Mouse (Mus musculus) midbrain, embryonic 16.5 days (tissue): Measurements from ENCODE around the gene Wdr25. TPM values are rescaled to one million over a fixed set of nuclear protein-coding genes. Genes with fewer than 3 reads are reported as not detected.

Source experiments
- ATAC-seq: fragments of 200-750 bp; cut with Nextera tagmentation; 2 replicates; pipeline ENCODE4 v1.8.0; 2017; ENCODE audit warnings: moderate TSS enrichment
- H3K27ac ChIP-seq: fragments of 300-500 bp; sonication (generic); 2 replicates; pipeline ENCODE4 v1.5.1; 2014; ENCODE audit warnings: mild to moderate bottlenecking, low read length, mixed read lengths
- H3K27me3 ChIP-seq: fragments of 300-500 bp; sonication (generic); 2 replicates; pipeline ENCODE4 v1.6.1; 2014; ENCODE audit warnings: low read depth, low read length, mixed read lengths; ENCODE audit not compliant: control insufficient read depth, insufficient read depth
- H3K36me3 ChIP-seq: fragments of 300-500 bp; sonication (generic); 2 replicates; pipeline ENCODE4 v1.6.1; 2014; ENCODE audit warnings: mild to moderate bottlenecking, low read length, moderate library complexity, mixed read lengths; ENCODE audit not compliant: control insufficient read depth, insufficient read depth
- H3K4me1 ChIP-seq: fragments of 300-500 bp; sonication (generic); 2 replicates; pipeline ENCODE4 v1.6.1; 2014; ENCODE audit warnings: mild to moderate bottlenecking, low read length, mixed read lengths; ENCODE audit not compliant: control insufficient read depth, insufficient read depth
- H3K4me2 ChIP-seq: fragments of 300-500 bp; sonication (generic); 2 replicates; pipeline ENCODE4 v1.6.1; 2014; ENCODE audit warnings: mild to moderate bottlenecking, low read length, mixed read lengths
- H3K4me3 ChIP-seq: fragments of 300-500 bp; sonication (generic); 2 replicates; pipeline ENCODE4 v1.5.1; 2014; ENCODE audit warnings: low read depth, mild to moderate bottlenecking, low read length, moderate library complexity, mixed read lengths
- H3K9ac ChIP-seq: fragments of 300-500 bp; sonication (generic); 2 replicates; pipeline ENCODE4 v1.6.1; 2014; ENCODE audit warnings: low read depth, low read length, mixed read lengths
- H3K9me3 ChIP-seq: fragments of 300-500 bp; sonication (generic); replicated peaks from 2 replicates; pipeline ENCODE4 v1.6.1; 2014; ENCODE audit warnings: mild to moderate bottlenecking, low read length, mixed read lengths; ENCODE audit not compliant: control insufficient read depth, poor library complexity, severe bottlenecking
- WGBS: fragments of 180-500 bp; shearing (Covaris S2); extraction: QIAGEN DNeasy Blood & Tissue Kit; methylation state at CpG from one replicate; pipeline ENCODE4 v1.1.7; 2014; 5-methylcytosine and 5-hydroxymethylcytosine counted together
- polyA plus RNA-seq: library from polyadenylated mRNA; unstranded; fragments of >200 nt; fragmentation: Nextera tagmentation; extraction: Ambion mirVana; gene quantifications from 2 replicates; pipeline ENCODE4 v1.2.1, GENCODE M21; 2015

Wdr25 gene
- polyA plus RNA-seq, 1 experiment from 2014 or later = 6.3 TPM

- no peak overlapping the region for H3K4me3 ChIP-seq
- H3K4me2 ChIP-seq = no peak overlapping the region
- ATAC-seq = no peak
- no peaks in the 10 kb centered on the region for H3K9me3 ChIP-seq
- WGBS = 82% methylated on average over 7 of the region's 7 CpGs
- H3K36me3 ChIP-seq = peaks cover 8% of the 10 kb centered on the region
- H3K9ac ChIP-seq = no peak overlapping the region
- no peaks in the 10 kb centered on the region for H3K27me3 ChIP-seq
- no peaks in the 10 kb centered on the region for H3K4me1 ChIP-seq
- no peak overlapping the region for H3K27ac ChIP-seq
Measured at GRCm38 (mm10) chr12:108857589-108858184, 35.7 kb upstream of the Wdr25 start.

DNA sequence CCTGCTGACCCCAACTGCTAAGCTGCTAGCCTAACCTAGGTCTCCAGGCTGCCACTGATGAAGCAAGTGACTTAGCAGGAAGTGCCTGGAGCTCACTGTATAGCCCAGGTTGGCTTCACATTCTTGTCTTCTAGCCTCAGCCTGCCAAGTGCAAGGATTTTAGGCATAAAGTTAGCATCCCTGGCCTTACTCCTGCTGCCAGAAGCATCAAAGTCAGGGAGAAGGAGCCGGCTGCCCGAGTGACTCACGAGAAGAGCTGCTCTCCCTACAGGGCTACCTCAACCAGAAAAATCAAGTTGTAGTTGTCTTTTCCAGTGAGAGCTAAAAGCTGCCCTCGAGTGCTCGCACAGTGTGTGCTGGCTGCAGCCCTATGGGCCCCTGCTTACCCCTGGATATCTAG lies 34.9 kb upstream of the Wdr25 start:
- Histone ChIP-seq H3K9me3 (no peaks in the 10 kb centered on the region), H3K4me2 (no peak overlapping the region), H3K36me3 (peaks cover 11% of the 10 kb centered on the region), H3K27me3 (no peaks in the 10 kb centered on the region), H3K9ac (no peak overlapping the region), H3K27ac (no peak overlapping the region), H3K4me3 (no peak overlapping the region), H3K4me1 (no peaks in the 10 kb centered on the region)
- no peak for ATAC-seq
- 84% methylated on average over 5 of the region's 5 CpGs for WGBS

GRCm38 (mm10) chr12:108865007-108865494 lies 28.4 kb upstream of the Wdr25 start:
- no peak overlapping the region for H3K27ac ChIP-seq
- H3K9me3 ChIP-seq = no peaks in the 10 kb centered on the region
- no peak for ATAC-seq
- H3K4me3 ChIP-seq = no peak overlapping the region
- no peak overlapping the region for H3K4me2 ChIP-seq
- WGBS = 90% methylated on average over 6 of the region's 6 CpGs
- no peaks in the 10 kb centered on the region for H3K27me3 ChIP-seq
- no peak overlapping the region for H3K9ac ChIP-seq
- H3K36me3 ChIP-seq = peaks cover 64% of the 10 kb centered on the region
- H3K4me1 ChIP-seq = no peaks in the 10 kb centered on the region

- no peak overlapping the region for H3K4me3 ChIP-seq
- H3K4me1 ChIP-seq = no peaks in the 10 kb centered on the region
- H3K9me3 ChIP-seq = no peaks in the 10 kb centered on the region
- no peak for ATAC-seq
- 84% methylated on average over 2 of the region's 2 CpGs for WGBS
- no peak overlapping the region for H3K9ac ChIP-seq
- H3K27me3 ChIP-seq = no peaks in the 10 kb centered on the region
- peaks cover 63% of the 10 kb centered on the region for H3K36me3 ChIP-seq
- no peak overlapping the region for H3K27ac ChIP-seq
- H3K4me2 ChIP-seq = no peak overlapping the region
Measured at GRCm38 (mm10) chr12:108869575-108869974, 23.9 kb upstream of the Wdr25 start.

DNA sequence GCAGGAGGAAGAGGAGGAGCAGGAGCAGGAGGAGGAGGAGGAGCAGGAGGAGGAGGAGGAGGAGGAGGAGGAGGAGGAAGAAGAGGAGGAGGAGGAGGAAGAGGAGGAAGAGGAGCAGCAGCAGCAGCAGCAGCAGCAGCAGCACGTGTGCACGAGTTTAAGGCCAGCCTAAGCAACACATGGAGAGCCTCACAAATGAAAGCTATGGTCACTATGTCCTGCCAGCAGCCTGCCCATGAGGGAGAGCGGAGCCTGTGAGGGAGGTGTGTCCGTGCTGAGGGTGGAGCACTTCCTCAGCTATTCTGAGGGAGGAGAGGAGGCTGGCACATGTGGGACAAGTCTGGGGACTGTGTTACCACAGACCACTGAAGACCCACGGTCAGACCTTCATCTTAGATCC lies 20.3 kb upstream of the Wdr25 start:
- H3K4me3 ChIP-seq = no peak overlapping the region
- H3K36me3 ChIP-seq = peaks cover 47% of the 10 kb centered on the region
- H3K9me3 ChIP-seq = no peaks in the 10 kb centered on the region
- H3K27me3 ChIP-seq = no peaks in the 10 kb centered on the region
- H3K27ac ChIP-seq = no peak overlapping the region
- no peak for ATAC-seq
- H3K4me1 ChIP-seq = no peaks in the 10 kb centered on the region
- WGBS = 84% methylated on average over 5 of the region's 5 CpGs
- no peak overlapping the region for H3K4me2 ChIP-seq
- no peak overlapping the region for H3K9ac ChIP-seq

DNA sequence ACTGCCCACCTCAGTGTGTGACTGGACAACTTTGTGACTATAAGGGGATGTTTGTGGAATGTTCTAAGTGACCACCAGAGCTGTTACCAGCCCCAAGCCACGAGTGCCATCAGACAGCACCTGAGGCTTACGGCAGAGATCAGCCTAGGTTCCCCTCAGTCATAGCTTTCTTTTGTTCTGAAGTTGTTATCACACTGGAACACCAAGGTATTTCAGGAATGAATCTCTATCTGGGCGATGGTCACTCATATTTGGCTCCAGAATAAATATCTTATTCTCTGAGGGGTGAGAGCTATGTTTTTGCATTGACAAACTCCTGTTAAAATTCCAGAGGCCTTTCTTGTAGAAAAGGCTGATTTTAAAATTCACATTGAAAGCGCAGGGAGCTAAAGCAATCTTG lies 14.3 kb upstream of the Wdr25 start:
- no peak for ATAC-seq

DNA sequence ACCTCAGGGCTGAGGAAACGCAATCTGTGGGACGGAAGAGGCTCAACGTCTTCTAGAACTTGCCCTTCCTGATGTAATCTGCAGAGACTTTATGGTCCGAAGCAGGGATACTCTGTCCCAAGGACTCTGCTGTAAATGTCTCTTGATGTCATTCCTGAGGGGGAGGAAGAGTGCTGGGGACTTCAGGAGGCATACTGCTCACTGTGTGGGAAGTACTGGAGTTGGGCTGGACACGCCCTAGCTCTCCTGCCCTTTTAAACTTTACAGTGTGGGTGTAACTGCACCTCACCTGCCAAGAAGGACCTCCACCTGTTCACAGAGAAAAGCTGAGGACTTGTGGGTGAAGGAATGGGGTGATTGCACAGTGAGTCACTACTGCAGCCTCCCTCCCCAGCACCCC lies 12.8 kb upstream of the Wdr25 start:
- Histone ChIP-seq H3K9me3 (no peaks in the 10 kb centered on the region), H3K36me3 (peaks cover 40% of the 10 kb centered on the region), H3K4me1 (no peaks in the 10 kb centered on the region), H3K4me3 (no peak overlapping the region), H3K27ac (no peak overlapping the region), H3K27me3 (no peaks in the 10 kb centered on the region), H3K9ac (no peak overlapping the region), H3K4me2 (no peak overlapping the region)
- 95% methylated on average over 5 of the region's 5 CpGs for WGBS
- no peak for ATAC-seq

More for the DNA sequence above, 14.3 kb upstream of the Wdr25 start:
- Histone ChIP-seq H3K4me1 (no peaks in the 10 kb centered on the region), H3K9me3 (no peaks in the 10 kb centered on the region), H3K4me3 (no peak overlapping the region), H3K9ac (no peak overlapping the region), H3K27me3 (no peaks in the 10 kb centered on the region), H3K36me3 (peaks cover 40% of the 10 kb centered on the region), H3K27ac (no peak overlapping the region), H3K4me2 (no peak overlapping the region)
- 90% methylated on average over 4 of the region's 4 CpGs for WGBS

- no peaks in the 10 kb centered on the region for H3K4me1 ChIP-seq
- ATAC-seq = no peak
- H3K9ac ChIP-seq = no peak overlapping the region
- H3K4me2 ChIP-seq = no peak overlapping the region
- no peak overlapping the region for H3K27ac ChIP-seq
- H3K27me3 ChIP-seq = no peaks in the 10 kb centered on the region
- WGBS = 93% methylated on average over 3 of the region's 3 CpGs
- H3K9me3 ChIP-seq = no peaks in the 10 kb centered on the region
- no peak overlapping the region for H3K4me3 ChIP-seq
- H3K36me3 ChIP-seq = peaks cover 42% of the 10 kb centered on the region
Measured at GRCm38 (mm10) chr12:108881192-108881591, 12.2 kb upstream of the Wdr25 start.

GRCm38 (mm10) chr12:108882776-108883175 lies 10.7 kb upstream of the Wdr25 start:
- 89% methylated on average over 8 of the region's 8 CpGs for WGBS
- Histone ChIP-seq H3K9ac (no peak overlapping the region), H3K4me3 (no peak overlapping the region), H3K4me2 (no peak overlapping the region), H3K27me3 (no peaks in the 10 kb centered on the region), H3K9me3 (no peaks in the 10 kb centered on the region), H3K36me3 (peaks cover 51% of the 10 kb centered on the region), H3K27ac (no peak overlapping the region), H3K4me1 (no peaks in the 10 kb centered on the region)
- no peak for ATAC-seq
